Mouse (Mus musculus) megakaryocyte, embryonic 14.5 days (primary cell): ENCODE measurements around the gene Tgfb2.

Experiments used
- FLI1 ChIP-seq: IDR thresholded peaks from 2 replicates; pipeline ENCODE4 v1.6.1; 2012; ENCODE audit warnings: low read length, inconsistent platforms, mixed read lengths
- GATA1 ChIP-seq: IDR thresholded peaks from 3 replicates; pipeline ENCODE4 v1.6.1; 2012; ENCODE audit warnings: mixed read lengths, low read length, inconsistent platforms, borderline replicate concordance

DNA sequence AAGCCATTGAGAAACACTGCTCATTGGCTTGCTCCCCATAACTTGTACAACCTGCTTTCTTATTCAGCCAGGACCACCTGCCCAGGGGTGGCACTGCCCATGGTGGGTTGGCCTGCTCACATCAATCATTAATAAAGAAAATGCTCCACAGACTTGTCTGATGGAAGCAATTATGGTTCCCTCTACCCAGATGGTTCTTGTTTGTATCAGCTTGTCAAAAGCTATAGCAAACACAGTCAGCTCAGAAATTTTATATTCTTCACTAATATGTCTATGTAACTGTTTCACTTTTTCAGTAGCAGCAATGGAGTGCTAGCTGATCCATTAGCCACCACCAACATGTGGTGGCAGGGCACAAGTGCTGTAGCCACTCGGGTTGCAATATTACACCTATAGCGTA, 94.4 kb downstream of the Tgfb2 start:
- TF ChIP-seq GATA1 = no peak
- no peak for TF ChIP-seq FLI1
